Mouse (Mus musculus) right cerebral cortex, postnatal 36 days (tissue): ENCODE results near the gene Ocel1.
"Not testable (repeated sequence)": the region's sequence is repeated elsewhere in the genome, so short reads cannot be mapped to it uniquely, and the experiment has no call there.

Source experiments
- DNase-seq, 2 experiments: peaks; one replicate each; pipeline ENCODE4 v3.0.0; 2022; ENCODE audit warnings: low spot score in 2 of 2, mixed read lengths in 1 of 2

Gene Ocel1

DNA sequence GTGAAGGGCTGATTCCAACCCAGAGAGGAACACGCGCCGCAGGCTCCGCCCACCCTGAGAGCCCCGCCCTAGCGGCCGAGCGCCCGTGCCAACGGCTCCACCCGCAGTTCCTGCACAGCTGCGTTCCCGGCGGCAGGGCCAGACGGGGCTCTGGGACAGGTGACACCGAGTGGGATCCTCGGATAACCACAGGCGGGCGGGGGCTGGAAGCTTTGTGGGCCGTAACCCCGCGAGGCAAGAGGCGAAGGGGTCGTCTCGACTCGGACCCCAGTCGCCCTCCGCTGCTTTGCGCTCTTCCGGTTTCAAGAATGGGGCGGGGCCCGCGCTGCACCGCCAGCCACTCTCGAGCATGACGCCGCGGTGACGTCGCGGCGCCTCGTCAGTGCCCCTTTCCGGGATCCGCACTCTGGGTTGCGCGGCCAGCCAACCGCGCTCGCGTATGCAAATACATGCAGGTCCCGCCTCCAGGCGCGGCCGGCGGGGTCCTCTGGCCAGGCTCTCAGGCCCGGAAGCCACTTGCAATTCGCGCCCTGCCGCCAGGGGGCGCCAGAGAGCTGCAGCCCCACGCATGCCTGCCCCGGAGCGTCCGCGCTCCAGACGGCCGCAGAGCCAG, at the start of gene Ocel1:
Gene Ocel1, plus strand, starts transcription at position 63 of the 613 bp plus-strand sequence.
- DNase-seq = peak; percentile 98 to 99

DNA sequence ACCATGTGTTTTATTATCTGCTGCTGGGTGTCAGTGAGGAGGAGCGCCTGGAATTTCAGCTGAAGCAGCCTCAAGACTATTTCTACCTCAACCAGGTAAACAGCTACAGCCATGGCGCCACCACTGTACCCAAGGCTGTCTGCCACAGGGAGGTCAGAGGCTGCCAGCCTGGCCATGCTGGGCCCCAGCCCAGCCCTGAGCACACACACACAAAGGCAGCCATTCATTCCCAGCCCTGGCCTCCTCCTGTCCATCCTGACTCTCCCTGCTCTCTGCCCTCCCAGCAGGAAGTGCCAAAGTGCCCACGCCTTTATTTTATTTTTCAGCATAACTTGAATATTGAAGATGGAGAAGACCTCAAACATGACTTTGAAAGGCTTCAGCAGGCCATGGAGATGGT, 48.2 kb upstream of the Ocel1 start:
- no peak for DNase-seq

DNA sequence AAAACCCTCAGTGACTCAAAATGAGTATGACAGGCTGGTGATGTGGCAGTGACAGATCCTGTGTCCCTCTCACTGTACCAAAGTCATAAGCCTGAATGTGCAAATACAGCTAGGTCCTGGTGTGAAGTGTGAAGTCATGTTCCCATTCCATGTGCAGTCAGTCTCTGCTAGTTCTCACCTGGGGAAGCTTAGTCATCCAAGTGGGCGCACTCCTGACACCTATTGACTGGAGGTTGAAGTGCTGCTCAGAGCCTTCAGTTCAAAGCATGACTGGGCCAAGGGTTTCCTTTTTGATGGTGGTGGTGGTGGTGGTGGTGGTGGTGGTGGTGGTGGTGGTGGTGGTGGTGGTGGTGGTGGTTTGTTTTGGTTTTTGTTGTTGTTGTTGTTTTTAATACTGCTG, 46.2 kb upstream of the Ocel1 start:
- no peak for DNase-seq

DNA sequence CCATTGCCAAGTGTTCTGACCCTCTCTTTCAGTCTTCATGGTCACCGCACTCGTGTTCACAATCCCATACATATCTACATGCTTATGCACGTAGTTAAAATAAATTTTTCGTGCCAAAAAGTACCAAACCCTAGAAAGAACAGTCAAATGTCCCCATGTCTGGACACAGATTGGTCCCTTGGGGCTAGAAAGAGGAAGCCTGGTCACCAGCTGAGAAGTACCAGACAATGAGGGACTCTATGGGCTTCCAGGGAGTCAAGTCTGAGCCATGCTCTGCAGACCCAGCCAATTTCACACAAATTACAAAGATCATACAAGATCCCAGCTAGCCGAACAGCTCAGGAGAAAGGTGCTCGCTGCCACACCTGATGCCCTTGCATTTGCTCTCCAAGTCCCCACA, 33.3 kb upstream of the Ocel1 start:
- not testable (repeated sequence) for DNase-seq

DNA sequence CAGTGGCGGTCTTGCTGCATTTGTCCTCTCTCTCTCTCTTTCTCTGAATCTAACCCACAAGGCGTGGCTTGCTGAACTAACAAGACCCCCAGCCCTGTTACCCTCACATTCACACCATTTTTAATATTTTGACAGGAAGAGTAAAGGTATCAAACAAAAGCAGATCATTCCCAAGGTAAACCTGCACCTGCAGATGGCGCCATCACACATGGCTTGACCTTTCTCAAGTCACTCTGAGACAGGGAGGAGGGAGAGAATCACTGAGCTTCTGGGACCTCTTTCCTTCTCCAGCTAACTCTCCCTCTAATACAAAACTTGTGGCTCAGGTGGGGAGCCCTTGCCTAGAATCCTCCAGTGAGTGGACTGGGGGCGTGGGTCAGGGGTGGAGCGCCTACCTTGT, 30.5 kb upstream of the Ocel1 start:
- no peak for DNase-seq

DNA sequence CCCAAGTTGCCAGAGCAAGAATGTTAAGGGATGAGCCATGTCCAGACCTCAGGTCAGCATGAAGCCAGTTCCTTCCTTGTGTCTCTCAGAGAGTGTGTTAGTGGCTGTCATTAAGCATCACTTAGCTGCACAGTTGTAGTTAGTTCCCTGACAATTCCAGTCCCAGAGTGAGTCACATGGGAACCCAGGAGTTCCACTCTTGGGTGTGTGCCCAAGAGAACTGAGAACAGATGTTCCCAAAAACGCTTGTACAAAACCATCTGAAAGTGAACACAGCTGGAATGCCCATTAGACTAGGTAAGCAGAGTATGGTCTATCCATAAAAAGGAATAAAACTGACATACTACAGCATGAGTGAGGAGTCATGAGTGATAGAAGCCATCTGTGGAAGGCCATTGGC, 24.5 kb upstream of the Ocel1 start:
- DNase-seq = no peak

GRCm38 (mm10) chr8:71351117-71351516, 20.0 kb upstream of the Ocel1 start:
- no peak for DNase-seq

DNA sequence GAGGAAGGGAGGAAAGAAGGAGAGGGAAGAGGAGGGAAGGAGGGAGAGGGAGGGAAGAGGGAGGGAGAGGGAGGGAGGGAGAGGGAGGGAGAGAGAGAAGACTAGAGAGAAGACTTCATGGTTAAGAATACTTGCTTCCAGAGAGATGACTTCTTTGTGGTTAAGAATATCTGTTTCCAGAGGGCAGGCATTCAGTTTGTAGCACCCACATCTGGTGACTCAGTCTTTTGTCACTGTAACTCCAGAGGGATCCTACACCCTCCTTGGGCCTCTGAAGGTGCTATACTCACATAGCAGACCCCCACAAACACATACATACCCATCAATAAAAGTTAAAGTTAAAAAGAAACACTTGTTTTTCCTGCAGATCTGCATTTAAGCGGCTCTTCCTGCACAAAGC, 19.6 kb upstream of the Ocel1 start:
- DNase-seq = no peak

DNA sequence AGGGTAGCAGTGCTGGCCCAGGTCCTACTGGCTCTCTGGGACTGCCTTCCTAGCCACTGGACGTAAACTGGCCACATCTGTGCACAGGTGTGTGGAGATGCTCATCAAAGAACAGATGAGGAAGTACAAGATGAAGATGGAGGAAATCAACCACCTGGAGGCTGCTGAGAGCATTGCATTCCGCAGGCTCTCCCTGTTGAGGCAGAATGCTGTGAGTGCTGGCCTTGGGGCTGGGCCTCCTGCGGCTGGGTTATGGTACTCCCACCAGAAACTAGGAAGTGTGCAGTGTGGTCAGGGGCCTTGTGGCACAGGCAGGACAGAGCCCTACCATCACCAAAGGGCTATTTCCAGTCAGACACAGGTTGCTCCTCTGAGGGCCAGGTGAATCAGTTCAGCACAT, 13.1 kb upstream of the Ocel1 start:
- no peak for DNase-seq

GRCm38 (mm10) chr8:71366771-71367528, 4.1 kb upstream of the Ocel1 start, which contains the start of gene Use1:
Gene Use1, plus strand, starts transcription at chr8:71366848.
- peak; percentile 92 to 93 for DNase-seq

- no peak for DNase-seq
These were observed 3.4 kb upstream of the Ocel1 start for GRCm38 (mm10) chr8:71367529-71368176.

GRCm38 (mm10) chr8:71368366-71368765, 2.7 kb upstream of the Ocel1 start:
- no peak for DNase-seq

DNA sequence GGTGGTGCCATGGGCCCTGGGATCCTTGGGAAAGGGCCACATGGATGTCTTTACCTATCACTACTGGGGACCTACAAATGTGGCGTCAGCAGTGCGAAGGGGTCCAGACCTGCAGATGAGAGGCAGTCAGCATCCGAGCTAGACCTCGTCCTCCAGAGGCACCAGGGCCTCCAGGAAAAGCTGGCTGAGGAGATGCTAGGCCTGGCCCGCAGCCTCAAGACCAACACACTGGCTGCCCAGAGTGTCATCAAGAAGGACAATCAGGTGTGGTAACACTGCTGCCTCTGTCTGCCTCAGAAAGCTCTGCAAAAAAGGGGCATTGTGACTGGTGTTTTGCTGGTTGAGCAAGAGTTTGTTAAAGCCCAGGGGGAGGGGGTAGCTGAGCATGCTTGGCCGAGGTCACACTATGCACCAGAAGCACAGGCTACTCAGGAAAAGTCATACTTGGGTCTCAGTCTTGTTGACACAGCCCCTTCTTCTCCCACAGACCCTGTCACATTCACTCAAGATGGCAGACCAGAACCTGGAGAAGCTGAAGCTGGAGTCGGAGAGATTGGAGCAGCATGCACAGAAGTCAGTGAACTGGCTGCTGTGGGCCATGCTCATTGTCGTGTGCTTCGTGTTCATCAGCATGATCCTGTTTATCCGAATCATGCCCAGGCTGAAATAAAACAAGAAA, 1.9 kb upstream of the Ocel1 start:
- no peak for DNase-seq

- DNase-seq = no peak
These were observed 325 bp upstream of the Ocel1 start for GRCm38 (mm10) chr8:71370711-71371235.

DNA sequence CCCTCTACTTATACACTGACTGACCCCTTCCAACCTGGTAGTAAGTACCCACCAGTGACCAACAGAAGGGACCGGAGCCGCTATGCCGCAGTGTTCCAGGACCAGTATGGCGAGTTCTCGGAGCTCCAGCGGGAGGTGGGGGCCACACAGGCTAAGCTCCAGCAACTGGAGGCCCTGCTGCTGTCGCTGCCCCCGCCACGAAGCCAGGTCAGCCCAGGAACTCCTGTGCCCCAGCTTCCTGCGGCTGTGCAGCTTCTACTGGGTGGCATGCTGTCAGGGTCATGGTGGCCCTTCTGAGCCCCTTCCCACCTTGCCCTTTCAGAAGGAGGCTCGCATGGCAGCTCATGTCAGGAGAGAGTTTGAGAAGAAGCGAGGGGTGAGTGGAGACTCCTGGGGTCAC, 1.3 kb downstream of the Ocel1 start:
- no peak for DNase-seq

DNA sequence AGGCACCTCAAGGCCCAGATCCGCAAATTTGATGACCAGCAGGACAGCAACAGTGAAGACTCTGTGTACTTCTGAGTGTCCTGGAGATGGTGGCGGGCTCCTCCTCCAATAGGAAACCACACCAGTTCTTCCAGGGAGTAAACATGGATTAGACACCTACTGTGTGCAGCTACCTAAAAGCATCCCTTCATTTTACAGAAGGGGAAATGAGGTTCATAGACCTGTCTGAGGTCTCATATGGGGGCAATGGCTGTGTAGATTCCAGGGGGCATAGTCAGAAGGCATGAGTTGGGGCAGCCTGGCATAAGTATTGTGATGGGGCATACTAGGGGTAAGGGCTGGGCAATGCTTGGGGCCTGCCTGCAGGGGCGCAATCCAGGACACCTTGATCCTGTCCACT, 1.9 kb downstream of the Ocel1 start:
- no peak for DNase-seq

GRCm38 (mm10) chr8:71374616-71375206, 3.6 kb downstream of the Ocel1 start:
- DNase-seq = no peak

GRCm38 (mm10) chr8:71375581-71376422, 4.7 kb downstream of the Ocel1 start:
- DNase-seq = peak; percentile 61 to 68

DNA sequence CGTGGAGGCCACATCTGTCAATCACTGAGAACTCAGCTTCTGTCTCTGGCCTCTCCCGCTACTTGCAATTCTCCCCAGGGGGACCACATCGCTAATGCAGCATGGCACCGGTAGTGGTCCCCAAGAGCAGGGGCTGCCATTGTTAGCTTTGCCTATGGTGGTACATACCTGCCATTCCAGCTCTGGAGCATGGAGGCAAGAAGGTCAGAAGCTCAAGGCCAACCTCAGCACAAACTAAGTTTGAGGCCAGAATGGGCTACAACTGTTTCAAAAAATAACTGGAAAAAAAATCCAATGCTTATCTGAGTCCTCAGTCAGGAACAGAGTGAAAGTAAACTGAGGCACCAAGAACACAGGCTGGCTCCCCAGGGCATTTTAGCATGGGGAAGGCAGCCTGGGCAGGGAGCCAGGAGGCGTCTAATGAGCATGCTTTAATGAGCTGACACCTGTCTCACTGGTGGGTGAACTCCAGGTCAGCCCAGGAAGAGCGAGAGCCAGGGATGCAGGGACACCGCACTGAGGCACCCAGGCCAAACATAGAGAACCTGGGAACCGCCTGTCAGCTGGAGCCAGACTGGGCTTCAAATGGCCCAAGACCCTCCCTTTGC, 5.4 kb downstream of the Ocel1 start:
- DNase-seq = no peak

GRCm38 (mm10) chr8:71379008-71379407, 7.9 kb downstream of the Ocel1 start:
- DNase-seq = no peak
